29 mouse cellular contexts compared by ENCODE assay signal in the genomic region with DNA sequence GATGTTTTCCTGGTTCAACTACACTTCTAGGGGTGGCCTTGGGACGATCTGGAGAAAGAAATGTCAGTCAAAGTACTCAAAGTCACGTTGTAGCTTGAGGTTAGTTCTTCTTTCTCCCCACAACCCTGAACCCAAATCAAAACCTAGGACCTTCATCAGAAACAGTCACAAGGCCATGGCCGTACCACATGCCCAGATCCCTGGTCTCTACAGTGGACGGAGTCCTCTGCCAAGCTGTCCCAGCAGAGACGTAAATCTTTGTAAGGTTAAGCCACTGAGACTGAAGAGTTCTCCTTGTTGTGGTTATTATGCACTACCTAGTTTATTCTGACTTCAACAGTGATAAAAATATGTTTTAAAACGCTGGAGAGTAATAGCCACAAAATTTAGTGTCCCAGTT. TPM values are rescaled to one million over a fixed set of nuclear protein-coding genes. Genes with fewer than 3 reads are reported as not detected.
"Had no signal": no experiment of that assay in that cellular context is flagged by ENCODE, and none has a peak within 500 bp of the region (broad histone marks: within the 10 kb centered on the region; RNA-seq: fewer than 3 reads in every experiment).

No protein-coding gene starts in this region.

- DNase-seq: heart, postnatal 10 days; heart, postnatal 14 days; heart, postnatal 36 days; heart, postnatal 4 days; kidney, adult 11 months; kidney, adult 18-20 months; kidney, adult 2 months; kidney, adult 8-10 months; kidney, adult 9 months; kidney, postnatal 10 days; kidney, postnatal 14 days; kidney, postnatal 25 days; kidney, postnatal 36 days; kidney, postnatal 4 days; layer of hippocampus, adult 9-11 months; layer of hippocampus, postnatal 36 days had no signal

RNA-seq across cellular contexts. Expression of gene Lingo1, which starts 32.6 kb away (rescaled TPM):
- total RNA-seq: hematopoietic stem cell, adult 5-6 weeks had no signal
- polyA plus RNA-seq: inflammation-experienced regulatory T-cells, adult 6 months had no signal

RNA-seq across cellular contexts. Expression of gene Odf3l1, which starts 35.6 kb away (rescaled TPM):
- total RNA-seq: heart, postnatal 14 days; heart, postnatal 25 days; heart, postnatal 36 days; hematopoietic stem cell, adult 5-6 weeks; layer of hippocampus, adult 18-20 months; layer of hippocampus, adult 2 months; layer of hippocampus, adult 8-10 months; layer of hippocampus, postnatal 14 days; layer of hippocampus, postnatal 25 days; layer of hippocampus, postnatal 36 days; left cerebral cortex, adult 18-20 months; left cerebral cortex, adult 2 months had no signal
- polyA plus RNA-seq: hindbrain, embryonic 13.5 days; hindbrain, embryonic 14.5 days; hindbrain, embryonic 16.5 days; inflammation-experienced regulatory T-cells, adult 6 months had no signal

RNA-seq across cellular contexts. Expression of gene Cspg4, which starts 36.0 kb away (rescaled TPM):
- total RNA-seq: hematopoietic stem cell, adult 5-6 weeks had no signal
- polyA plus RNA-seq: inflammation-experienced regulatory T-cells, adult 6 months had no signal
